Mouse (Mus musculus) MEL (cell line): ENCODE measurements around the gene Zfp568. TPM values are rescaled to one million over a fixed set of nuclear protein-coding genes. Genes with fewer than 3 reads are reported as not detected.

ENCODE experiments used
- DNase-seq: peaks from one replicate; pipeline ENCODE4 v3.0.0; 2011; ENCODE audit warnings: low read depth, low spot score
- H3K27ac ChIP-seq: 2 replicates; pipeline ENCODE4 v1.5.1; 2012; ENCODE audit warnings: low read depth, mild to moderate bottlenecking, control low read depth, low read length, moderate library complexity; ENCODE audit not compliant: control insufficient read depth
- H3K27me3 ChIP-seq, 2 experiments: fragments of 150-350 bp in 1 of 2; sonication (generic) in 1 of 2; 2 replicates each; pipeline ENCODE4 v1.6.1; 2012; ENCODE audit warnings: low read length in 2 of 2, mild to moderate bottlenecking in 2 of 2, improper control_type of control experiment in 1 of 2, moderate library complexity in 1 of 2; ENCODE audit not compliant: insufficient read depth in 2 of 2, control insufficient read depth in 1 of 2
- H3K36me3 ChIP-seq, 2 experiments: 2 replicates each; pipeline ENCODE4 v1.6.1; 2012 to 2014; ENCODE audit warnings: low read length in 2 of 2, improper control_type of control experiment in 1 of 2, inconsistent platforms in 1 of 2, mild to moderate bottlenecking in 1 of 2; ENCODE audit not compliant: insufficient read depth in 2 of 2, control insufficient read depth in 1 of 2
- H3K4me1 ChIP-seq, 2 experiments: fragments of 150-350 bp in 1 of 2; sonication (generic) in 1 of 2; 2 replicates each; pipeline ENCODE4 v1.6.1; 2012; ENCODE audit warnings: low read length in 2 of 2, improper control_type of control experiment in 1 of 2, mild to moderate bottlenecking in 1 of 2; ENCODE audit not compliant: insufficient read depth in 2 of 2, control insufficient read depth in 1 of 2
- H3K4me3 ChIP-seq, 2 experiments: fragments of 150-350 bp in 1 of 2; sonication (generic) in 1 of 2; 2 replicates each; pipeline ENCODE4 v1.5.1; 2012; ENCODE audit warnings: low read depth in 2 of 2, low read length in 2 of 2, mild to moderate bottlenecking in 2 of 2, moderate library complexity in 2 of 2, control low read depth in 1 of 2, improper control_type of control experiment in 1 of 2; ENCODE audit not compliant: control insufficient read depth in 1 of 2, insufficient read depth in 1 of 2
- H3K79me2 ChIP-seq: 2 replicates; pipeline ENCODE4 v1.6.1; 2012; ENCODE audit warnings: mild to moderate bottlenecking, low read length, moderate library complexity; ENCODE audit not compliant: control insufficient read depth, poor library complexity, insufficient read depth
- H3K9ac ChIP-seq: 2 replicates; pipeline ENCODE4 v1.6.1; 2012; ENCODE audit warnings: low read depth, mild to moderate bottlenecking, control low read depth, low read length, moderate library complexity; ENCODE audit not compliant: control insufficient read depth, poor library complexity, severe bottlenecking
- H3K9me3 ChIP-seq: fragments of 150-350 bp; sonication (generic); replicated peaks from 2 replicates; pipeline ENCODE4 v1.6.1; 2012; ENCODE audit warnings: mild to moderate bottlenecking, low read length, improper control_type of control experiment, moderate library complexity; ENCODE audit not compliant: insufficient read depth
- BHLHE40 ChIP-seq: IDR thresholded peaks from 2 replicates; pipeline ENCODE4 v1.6.1; 2012; ENCODE audit warnings: low read depth, mild to moderate bottlenecking, inconsistent platforms, low read length, improper control_type of control experiment, borderline replicate concordance
- CHD1 ChIP-seq: IDR thresholded peaks from 2 replicates; pipeline ENCODE4 v1.6.1; 2012; ENCODE audit warnings: low read depth, mild to moderate bottlenecking, inconsistent platforms, low read length, improper control_type of control experiment
- CHD2 ChIP-seq: IDR thresholded peaks from 2 replicates; pipeline ENCODE4 v1.6.1; 2011; ENCODE audit warnings: low read length, improper control_type of control experiment
- CTCF ChIP-seq, 3 experiments: IDR thresholded peaks in 2 of 3; conservative IDR thresholded peaks in 1 of 3; 2 replicates each; pipeline ENCODE4 v1.5.1; 2011 to 2012; ENCODE audit warnings: low read length in 3 of 3, low read depth in 2 of 3, mild to moderate bottlenecking in 2 of 3, improper control_type of control experiment in 1 of 3, inconsistent platforms in 1 of 3, mixed read lengths in 1 of 3, moderate library complexity in 1 of 3; ENCODE audit not compliant: control insufficient read depth in 1 of 3, insufficient read depth in 1 of 3, poor library complexity in 1 of 3, severe bottlenecking in 1 of 3
- ELF1 ChIP-seq: IDR thresholded peaks from 2 replicates; pipeline ENCODE4 v1.6.1; 2014; ENCODE audit warnings: low read depth, mild to moderate bottlenecking, inconsistent platforms, low read length, improper control_type of control experiment, moderate library complexity
- EP300 ChIP-seq, 2 experiments: IDR thresholded peaks; 2 replicates each; pipeline ENCODE4 v1.6.1; 2011; ENCODE audit warnings: improper control_type of control experiment in 2 of 2, low read length in 2 of 2, low read depth in 1 of 2, mild to moderate bottlenecking in 1 of 2
- ETS1 ChIP-seq: IDR thresholded peaks from 2 replicates; pipeline ENCODE4 v1.6.1; 2012; ENCODE audit warnings: low read depth, mild to moderate bottlenecking, inconsistent platforms, low read length, improper control_type of control experiment, moderate library complexity
- HCFC1 ChIP-seq: IDR thresholded peaks from 2 replicates; pipeline ENCODE4 v1.6.1; 2012; ENCODE audit warnings: low read depth, mild to moderate bottlenecking, inconsistent platforms, low read length, improper control_type of control experiment, moderate library complexity
- MAFK ChIP-seq: IDR thresholded peaks from 2 replicates; pipeline ENCODE4 v1.6.1; 2011; ENCODE audit warnings: low read depth, mild to moderate bottlenecking, low read length, improper control_type of control experiment, borderline replicate concordance
- MXI1 ChIP-seq: IDR thresholded peaks from 2 replicates; pipeline ENCODE4 v1.6.1; 2011; ENCODE audit warnings: mild to moderate bottlenecking, low read depth, low read length, improper control_type of control experiment
- MYC ChIP-seq: IDR thresholded peaks from 2 replicates; pipeline ENCODE4 v1.6.1; 2011; ENCODE audit warnings: low read depth, mild to moderate bottlenecking, low read length, improper control_type of control experiment, moderate library complexity
- POLR2AphosphoS5 ChIP-seq: IDR thresholded peaks from 2 replicates; pipeline ENCODE4 v1.6.1; 2012; ENCODE audit warnings: low read depth, borderline replicate concordance, mild to moderate bottlenecking, inconsistent platforms, low read length, moderate library complexity, mixed read lengths
- RAD21 ChIP-seq: IDR thresholded peaks from 2 replicates; pipeline ENCODE4 v1.6.1; 2011; ENCODE audit warnings: mild to moderate bottlenecking, low read depth, low read length, improper control_type of control experiment
- SIN3A ChIP-seq: IDR thresholded peaks from 2 replicates; pipeline ENCODE4 v1.6.1; 2012; ENCODE audit warnings: low read length, improper control_type of control experiment, inconsistent platforms
- SMC3 ChIP-seq: IDR thresholded peaks from 2 replicates; pipeline ENCODE4 v1.6.1; 2011; ENCODE audit warnings: low read depth, low read length, improper control_type of control experiment
- TBP ChIP-seq: IDR thresholded peaks from 2 replicates; pipeline ENCODE4 v1.8.0; 2011; ENCODE audit warnings: low read depth, low read length, improper control_type of control experiment
- USF2 ChIP-seq, 2 experiments: IDR thresholded peaks; 2 replicates each; pipeline ENCODE4 v1.6.1; 2011 to 2012; ENCODE audit warnings: improper control_type of control experiment in 2 of 2, low read length in 2 of 2, borderline replicate concordance in 1 of 2, inconsistent platforms in 1 of 2, low read depth in 1 of 2, mild to moderate bottlenecking in 1 of 2; ENCODE audit not compliant: insufficient read depth in 1 of 2
- ZC3H11A ChIP-seq: IDR thresholded peaks from 2 replicates; pipeline ENCODE4 v1.6.1; 2012; ENCODE audit warnings: low read depth, mild to moderate bottlenecking, inconsistent platforms, low read length, improper control_type of control experiment
- ZKSCAN1 ChIP-seq: IDR thresholded peaks from 2 replicates; pipeline ENCODE4 v1.6.1; 2012; ENCODE audit warnings: low read depth, mild to moderate bottlenecking, inconsistent platforms, low read length, improper control_type of control experiment, moderate library complexity
- ZMIZ1 ChIP-seq: IDR thresholded peaks from 2 replicates; pipeline ENCODE4 v1.6.1; 2012; ENCODE audit warnings: low read depth, mild to moderate bottlenecking, inconsistent platforms, low read length, improper control_type of control experiment, moderate library complexity
- polyA plus RNA-seq, 2 experiments: library from polyadenylated mRNA; stranded (reverse) in 1 of 2; unstranded in 1 of 2; fragments of >175 nt in 1 of 2; fragments of >200 nt in 1 of 2; gene quantifications; 2 replicates each; pipeline versions ENCODE4 v1.2.1 to v1.2.4; 2012; ENCODE audit warnings: low replicate concordance in 2 of 2, low read depth in 1 of 2; ENCODE audit not compliant: insufficient read length in 2 of 2, insufficient read depth in 1 of 2, missing spikeins in 1 of 2
- total RNA-seq: library from RNA; depleted of rRNA; stranded (reverse); fragments of 300-350 nt; gene quantifications from 2 replicates; pipeline ENCODE4 v1.2.3, GENCODE M21; 2012

The Zfp568 gene
- total and polyA plus RNA-seq, 3 experiments = 12.5 to 141 (median 15.4) TPM

- H3K9ac ChIP-seq = peak overlapping the region; percentile 85
- peaks cover 0 to 4% of the 10 kb centered on the region in 2 experiments; a peak in 2 of 4 replicates for H3K36me3 ChIP-seq
- peaks cover 0 to 4% of the 10 kb centered on the region in 2 experiments; a peak in 2 of 4 replicates for H3K4me1 ChIP-seq
- H3K27ac ChIP-seq = peak overlapping the region; percentile 74
- DNase-seq = peak; percentile 84
- peak overlapping the region; percentile 69 to 90 for H3K4me3 ChIP-seq
- TF ChIP-seq HCFC1 (no peak), USF2 (IDR thresholded peaks at IDR 0.05; ENCODE audit: borderline replicate concordance in 1 of 2, insufficient read depth in 1 of 2, low read depth in 1 of 2, low read length in 2 of 2) (no peak), MYC (0 out of 2 replicates have a peak, but pooled peaks have one; percentile 34), ELF1 (no peak), SIN3A (peak; percentile 61; the same call in 1 of the 2 replicates), SMC3 (peak; percentile 68), RAD21 (peak; percentile 62), ETS1 (0 out of 2 replicates have a peak, but pooled peaks have one; percentile 14), CTCF (IDR thresholded peaks at IDR 0.05 in 2 of 3, conservative IDR thresholded peaks at IDR 0.05 in 1 of 3; ENCODE audit: control insufficient read depth in 1 of 3, insufficient read depth in 1 of 3, low read depth in 2 of 3, low read length in 3 of 3, poor library complexity in 1 of 3, severe bottlenecking in 1 of 3) (peak; percentile 63 to 72 (median 72)), ZC3H11A (peak; percentile 48), MXI1 (peak; percentile 21; the same call in 1 of the 2 replicates), TBP (no peak)
- H3K9me3 ChIP-seq = no peaks in the 10 kb centered on the region
- H3K27me3 ChIP-seq = no peaks in the 10 kb centered on the region
- H3K79me2 ChIP-seq = peaks cover 2% of the 10 kb centered on the region; the same call in 1 of the 2 replicates
Measured at GRCm38 (mm10) chr7:29954731-29955130, 29.0 kb upstream of the Zfp568 start.

GRCm38 (mm10) chr7:29956257-29956656, 27.5 kb upstream of the Zfp568 start:
- Histone ChIP-seq H3K36me3 (peaks cover 0 to 4% of the 10 kb centered on the region in 2 experiments; a peak in 2 of 4 replicates), H3K27me3 (no peaks in the 10 kb centered on the region), H3K79me2 (peaks cover 2% of the 10 kb centered on the region; the same call in 1 of the 2 replicates), H3K4me3 (no peak overlapping the region), H3K9ac (no peak overlapping the region), H3K27ac (no peak overlapping the region), H3K9me3 (no peaks in the 10 kb centered on the region), H3K4me1 (peaks cover 0 to 4% of the 10 kb centered on the region in 2 experiments; a peak in 2 of 4 replicates)
- no peak for DNase-seq
- no peak for TF ChIP-seq SIN3A
- no peak for TF ChIP-seq CTCF (IDR thresholded peaks at IDR 0.05 in 2 of 3, conservative IDR thresholded peaks at IDR 0.05 in 1 of 3; ENCODE audit: control insufficient read depth in 1 of 3, insufficient read depth in 1 of 3, low read depth in 2 of 3, low read length in 3 of 3, poor library complexity in 1 of 3, severe bottlenecking in 1 of 3)
- TF ChIP-seq ZMIZ1 = no peak
- no peak for TF ChIP-seq MXI1
- TF ChIP-seq SMC3 = no peak
- TF ChIP-seq EP300 (IDR thresholded peaks at IDR 0.05; ENCODE audit: low read depth in 1 of 2, low read length in 2 of 2) = no peak
- no peak for TF ChIP-seq POLR2AphosphoS5
- no peak for TF ChIP-seq RAD21
- no peak for TF ChIP-seq ETS1
- TF ChIP-seq ELF1 = no peak
- TF ChIP-seq CHD2 = no peak
- TF ChIP-seq ZC3H11A = no peak
- TF ChIP-seq ZKSCAN1 = no peak
- TF ChIP-seq CHD1 = no peak
- no peak for TF ChIP-seq MAFK
- TF ChIP-seq BHLHE40 = no peak
